Mouse (Mus musculus): ENCODE data around the gene Oaz2.

DNA sequence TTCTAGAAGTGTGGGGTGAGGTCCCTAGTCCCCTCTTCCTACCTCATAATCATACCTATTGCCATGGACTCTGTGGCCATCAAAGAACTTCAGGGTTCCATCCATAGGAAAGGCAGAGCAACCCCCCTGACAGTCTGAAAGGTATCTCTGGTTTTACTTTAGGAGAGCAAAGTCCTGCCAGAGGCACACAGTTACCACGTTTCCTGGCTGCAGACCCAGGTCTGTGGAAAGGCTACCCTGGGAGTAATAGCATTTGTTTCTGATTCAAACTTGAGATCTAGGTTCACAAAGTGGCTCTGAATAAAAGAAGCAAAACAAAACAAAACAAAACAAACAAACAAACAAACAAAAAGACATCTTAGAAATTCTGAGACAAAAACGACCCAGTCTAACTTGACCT lies 43.5 kb upstream of the Oaz2 start:
- TF ChIP-seq CTCF (IDR thresholded peaks at IDR 0.05; ENCODE audit: insufficient read depth, low read depth, low read length): no peak
- TF ChIP-seq POLR2A (IDR thresholded peaks at IDR 0.05; ENCODE audit: insufficient read depth, low read depth, low read length): no peak
